Mouse (Mus musculus): ENCODE data around the gene Tbc1d22a.

DNA sequence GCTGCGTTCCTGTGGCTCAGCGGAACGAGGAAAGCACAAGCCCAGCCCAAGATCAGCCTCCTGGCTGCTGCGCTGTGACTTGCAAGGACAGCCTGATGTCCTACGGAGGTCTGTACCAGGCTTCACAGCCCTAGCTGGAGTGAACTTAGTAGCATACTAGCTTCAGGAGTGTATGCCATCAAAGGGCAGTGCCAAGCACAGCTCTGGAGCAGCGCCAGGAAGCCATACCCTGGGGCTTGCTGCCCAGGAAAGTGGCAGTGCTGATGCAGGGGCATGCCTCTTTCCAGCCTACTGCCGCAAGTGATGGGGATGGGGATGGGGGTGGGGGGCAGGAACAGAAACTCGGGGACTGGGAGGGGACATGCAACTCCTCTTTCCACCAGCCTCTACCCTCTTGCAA, 248.4 kb downstream of the Tbc1d22a start:
- TF ChIP-seq POLR2A (IDR thresholded peaks at IDR 0.05; ENCODE audit: control insufficient read depth, extremely low read depth, insufficient read depth, low read length, poor library complexity), result no peak
- no peak for TF ChIP-seq CTCF (IDR thresholded peaks at IDR 0.05; ENCODE audit: borderline replicate concordance, control insufficient read depth, extremely low read depth, insufficient read depth, low read length, poor library complexity)

Measured in thymus, adult 2 months (tissue).